Mouse (Mus musculus) kidney, adult 2 months (tissue): ENCODE data around the gene Cby1. TPM values are rescaled to one million over a fixed set of nuclear protein-coding genes. Genes with fewer than 3 reads are reported as not detected.

Experiments used
- DNase-seq: peaks from one replicate; pipeline ENCODE4 v3.0.0; 2021
- H3K27ac ChIP-seq: fragments of 200-500 bp; 2 replicates; pipeline ENCODE4 v1.5.1; 2012; ENCODE audit warnings: low read depth, low read length, control low read depth, inconsistent platforms; ENCODE audit not compliant: insufficient read depth
- H3K27me3 ChIP-seq: fragments of 200-500 bp; replicated peaks from 2 replicates; pipeline ENCODE4 v1.6.1; 2012; ENCODE audit warnings: mild to moderate bottlenecking, moderate library complexity, low read length, inconsistent platforms; ENCODE audit not compliant: control insufficient read depth, insufficient read depth
- H3K36me3 ChIP-seq: fragments of 200-500 bp; 2 replicates; pipeline ENCODE4 v1.6.1; 2012; ENCODE audit warnings: mild to moderate bottlenecking, moderate library complexity, low read length, inconsistent platforms; ENCODE audit not compliant: control insufficient read depth, insufficient read depth
- H3K4me1 ChIP-seq: fragments of 200-500 bp; 2 replicates; pipeline ENCODE4 v1.6.1; 2011; ENCODE audit warnings: low read length; ENCODE audit not compliant: control insufficient read depth, insufficient read depth
- H3K4me3 ChIP-seq: fragments of 200-500 bp; 2 replicates; pipeline ENCODE4 v1.5.1; 2011; ENCODE audit warnings: mild to moderate bottlenecking, low read depth, low read length, control low read depth; ENCODE audit not compliant: insufficient read depth
- CTCF ChIP-seq: fragments of 200-500 bp; conservative IDR thresholded peaks from 2 replicates; pipeline ENCODE4 v1.5.1; 2011; ENCODE audit warnings: low read depth, mild to moderate bottlenecking, control low read depth, low read length, moderate library complexity, mixed read lengths; ENCODE audit not compliant: insufficient read depth, insufficient read length
- POLR2A ChIP-seq: fragments of 200-500 bp; IDR thresholded peaks from one replicate; pipeline ENCODE4 v1.6.1; 2011; ENCODE audit warnings: low read depth, low read length, control low read depth
- WGBS: fragments of 180-500 bp; shearing (Covaris S2); methylation state at CpG from one replicate; pipeline ENCODE4 v1.1.7; 2018; 5-methylcytosine and 5-hydroxymethylcytosine counted together
- polyA plus RNA-seq: library from polyadenylated mRNA; depleted of rRNA; stranded (reverse); fragments of >200 nt; gene quantifications from 2 replicates; pipeline ENCODE4 v1.2.3, GENCODE M21; 2012

Cby1 gene
- polyA plus RNA-seq, 1 experiment, result 15.1 TPM

DNA sequence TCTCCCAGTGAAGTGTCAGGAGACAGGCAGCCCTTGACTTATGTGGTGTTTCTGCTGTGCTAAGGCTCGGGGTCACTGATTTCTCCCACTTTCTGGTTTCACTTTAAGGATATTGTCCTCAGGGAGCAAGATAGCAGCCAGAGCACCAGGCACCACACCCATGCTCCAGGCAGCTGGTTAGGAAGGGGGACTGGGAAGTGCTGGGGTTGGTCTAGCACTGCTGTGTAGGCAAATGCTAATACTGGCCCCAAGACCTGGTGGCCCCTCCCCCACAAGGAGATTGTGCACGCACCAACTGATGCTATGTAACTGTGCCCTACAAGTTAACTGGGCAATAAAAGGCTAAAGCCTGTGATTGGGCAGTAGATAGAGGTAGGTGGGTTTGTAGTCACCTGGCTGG is 28.5 kb upstream of the Cby1 start:
- Histone ChIP-seq H3K4me3 (no peak overlapping the region), H3K4me1 (no peaks in the 10 kb centered on the region), H3K27me3 (no peaks in the 10 kb centered on the region), H3K27ac (no peak overlapping the region), H3K36me3 (no peaks in the 10 kb centered on the region)
- no peak for TF ChIP-seq CTCF
- no peak for TF ChIP-seq POLR2A
- DNase-seq, result no peak
- 69% methylated on average over 2 of the region's 2 CpGs for WGBS

GRCm38 (mm10) chr15:79641135-79641817 is 17.7 kb upstream of the Cby1 start:
- no peak for DNase-seq
- no peaks in the 10 kb centered on the region for H3K4me1 ChIP-seq
- H3K27me3 ChIP-seq, result no peaks in the 10 kb centered on the region
- H3K36me3 ChIP-seq, result no peaks in the 10 kb centered on the region
- no peak for TF ChIP-seq POLR2A
- TF ChIP-seq CTCF, result no peak
- no peak overlapping the region for H3K27ac ChIP-seq
- 60% methylated on average over 12 of the region's 12 CpGs for WGBS
- H3K4me3 ChIP-seq, result no peak overlapping the region

GRCm38 (mm10) chr15:79645483-79645882 is 13.5 kb upstream of the Cby1 start:
- WGBS, result 85% methylated on average over 2 of the region's 2 CpGs
- Histone ChIP-seq H3K27ac (no peak overlapping the region), H3K36me3 (no peaks in the 10 kb centered on the region), H3K4me3 (no peak overlapping the region), H3K4me1 (no peaks in the 10 kb centered on the region), H3K27me3 (no peaks in the 10 kb centered on the region)
- DNase-seq, result no peak
- TF ChIP-seq POLR2A (no peak), CTCF (no peak)

DNA sequence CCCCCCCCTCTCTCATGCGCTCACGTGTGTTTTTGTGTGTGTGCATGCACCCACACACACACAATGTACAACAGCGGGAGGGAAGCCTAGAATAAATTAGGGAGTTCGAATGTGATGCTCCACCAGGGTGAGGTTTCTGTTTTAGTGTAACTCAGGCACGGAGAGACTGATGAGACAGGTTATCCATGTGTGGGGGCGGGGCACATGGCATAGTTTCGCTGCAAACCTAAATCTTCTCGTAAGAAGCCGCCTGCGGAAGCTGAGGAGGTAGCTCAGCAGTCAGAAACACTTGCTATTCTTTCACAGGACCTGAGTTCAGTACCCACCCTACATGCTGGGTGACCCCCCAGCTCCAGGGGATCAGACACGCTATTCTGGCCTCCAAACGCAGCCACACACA is 10.9 kb upstream of the Cby1 start:
- H3K27me3 ChIP-seq, result no peaks in the 10 kb centered on the region
- H3K36me3 ChIP-seq, result no peaks in the 10 kb centered on the region
- no peak for DNase-seq
- no peak overlapping the region for H3K4me3 ChIP-seq
- TF ChIP-seq CTCF, result no peak
- TF ChIP-seq POLR2A, result no peak
- H3K4me1 ChIP-seq, result no peaks in the 10 kb centered on the region
- WGBS, result 90% methylated on average over 12 of the region's 12 CpGs
- no peak overlapping the region for H3K27ac ChIP-seq

DNA sequence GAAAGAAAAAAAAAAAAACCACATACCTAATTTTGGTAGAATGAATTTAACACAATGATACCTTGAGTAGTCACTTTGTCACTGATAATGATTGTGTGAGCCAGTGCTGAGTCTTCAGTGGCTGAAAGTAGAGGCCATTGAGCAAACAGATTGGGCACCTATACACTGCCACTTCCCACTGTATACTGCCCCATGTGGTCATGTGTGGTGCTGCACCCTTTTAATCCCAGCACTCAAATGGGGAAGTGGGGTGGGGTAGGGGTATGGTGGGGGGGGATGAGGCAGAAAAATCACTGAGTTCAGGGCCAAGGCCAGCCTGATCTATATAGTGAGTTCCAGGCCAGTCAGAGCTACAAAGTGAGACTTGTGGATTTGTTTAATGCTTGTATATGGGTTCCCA is 8.4 kb upstream of the Cby1 start:
- DNase-seq, result peak; percentile 24
- H3K4me1 ChIP-seq, result no peaks in the 10 kb centered on the region
- no peaks in the 10 kb centered on the region for H3K27me3 ChIP-seq
- H3K36me3 ChIP-seq, result no peaks in the 10 kb centered on the region
- no peak overlapping the region for H3K4me3 ChIP-seq
- H3K27ac ChIP-seq, result no peak overlapping the region
- TF ChIP-seq CTCF, result peak; percentile 65
- TF ChIP-seq POLR2A, result no peak

GRCm38 (mm10) chr15:79651481-79651880 is 7.5 kb upstream of the Cby1 start:
- WGBS, result 88% methylated on average over 4 of the region's 4 CpGs
- Histone ChIP-seq H3K36me3 (no peaks in the 10 kb centered on the region), H3K27me3 (no peaks in the 10 kb centered on the region), H3K4me3 (no peak overlapping the region), H3K27ac (no peak overlapping the region), H3K4me1 (no peaks in the 10 kb centered on the region)
- no peak for DNase-seq
- TF ChIP-seq POLR2A (no peak), CTCF (peak; percentile 40)

DNA sequence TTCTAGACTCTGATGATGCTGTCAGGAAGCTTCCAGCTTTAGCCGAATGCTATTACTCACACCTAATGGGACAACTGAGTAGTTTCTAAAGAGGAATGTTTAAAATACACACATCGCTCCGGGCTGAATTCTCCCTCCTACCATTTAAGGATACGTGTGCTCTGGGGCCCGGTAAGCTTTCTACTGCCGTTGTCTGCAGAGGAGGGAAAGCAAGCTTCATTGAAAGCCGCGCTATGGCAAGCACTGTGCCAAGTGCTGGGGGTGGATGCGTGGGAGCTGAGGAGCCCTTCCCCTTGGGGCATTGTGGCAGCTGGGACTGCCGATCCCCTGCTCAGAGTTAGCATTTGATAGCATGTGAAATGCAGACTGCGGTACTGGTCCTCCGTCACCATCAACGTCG is 2.5 kb upstream of the Cby1 start:
- no peak for DNase-seq
- Histone ChIP-seq H3K4me3 (no peak overlapping the region), H3K27me3 (no peaks in the 10 kb centered on the region), H3K36me3 (no peaks in the 10 kb centered on the region), H3K27ac (no peak overlapping the region), H3K4me1 (0 out of 2 replicates have a peak, but pooled peaks cover 3% of the 10 kb centered on the region)
- TF ChIP-seq POLR2A (no peak), CTCF (no peak)
- WGBS, result 90% methylated on average over 14 of the region's 14 CpGs
